Mouse (Mus musculus) heart, adult 2 months (tissue): ENCODE data around the gene Psma7.

Source experiments
- CTCF ChIP-seq: fragments of 200-600 bp; IDR thresholded peaks from 2 replicates; pipeline ENCODE4 v1.8.1; 2022; ENCODE audit warnings: antibody characterized with exemption, mild to moderate bottlenecking, moderate library complexity
- EP300 ChIP-seq: fragments of 200-500 bp; IDR thresholded peaks from 2 replicates; pipeline ENCODE4 v1.6.1; 2011; ENCODE audit warnings: low read depth, low read length, control low read depth; ENCODE audit not compliant: insufficient read depth
- POLR2A ChIP-seq: fragments of 200-500 bp; IDR thresholded peaks from 2 replicates; pipeline ENCODE4 v1.6.1; 2011; ENCODE audit warnings: mild to moderate bottlenecking, low read depth, low read length, control low read depth; ENCODE audit not compliant: insufficient read depth

- TF ChIP-seq CTCF (no peak), POLR2A (no peak), EP300 (no peak)
Measured at GRCm38 (mm10) chr2:180034753-180035152, 7.5 kb downstream of the Psma7 start.
